Mouse (Mus musculus): ENCODE results near the gene Gls2.
"Not testable (repeated sequence)": the region's sequence is repeated elsewhere in the genome, so short reads cannot be mapped to it uniquely, and the experiment has no call there.

The Gls2 gene

DNA sequence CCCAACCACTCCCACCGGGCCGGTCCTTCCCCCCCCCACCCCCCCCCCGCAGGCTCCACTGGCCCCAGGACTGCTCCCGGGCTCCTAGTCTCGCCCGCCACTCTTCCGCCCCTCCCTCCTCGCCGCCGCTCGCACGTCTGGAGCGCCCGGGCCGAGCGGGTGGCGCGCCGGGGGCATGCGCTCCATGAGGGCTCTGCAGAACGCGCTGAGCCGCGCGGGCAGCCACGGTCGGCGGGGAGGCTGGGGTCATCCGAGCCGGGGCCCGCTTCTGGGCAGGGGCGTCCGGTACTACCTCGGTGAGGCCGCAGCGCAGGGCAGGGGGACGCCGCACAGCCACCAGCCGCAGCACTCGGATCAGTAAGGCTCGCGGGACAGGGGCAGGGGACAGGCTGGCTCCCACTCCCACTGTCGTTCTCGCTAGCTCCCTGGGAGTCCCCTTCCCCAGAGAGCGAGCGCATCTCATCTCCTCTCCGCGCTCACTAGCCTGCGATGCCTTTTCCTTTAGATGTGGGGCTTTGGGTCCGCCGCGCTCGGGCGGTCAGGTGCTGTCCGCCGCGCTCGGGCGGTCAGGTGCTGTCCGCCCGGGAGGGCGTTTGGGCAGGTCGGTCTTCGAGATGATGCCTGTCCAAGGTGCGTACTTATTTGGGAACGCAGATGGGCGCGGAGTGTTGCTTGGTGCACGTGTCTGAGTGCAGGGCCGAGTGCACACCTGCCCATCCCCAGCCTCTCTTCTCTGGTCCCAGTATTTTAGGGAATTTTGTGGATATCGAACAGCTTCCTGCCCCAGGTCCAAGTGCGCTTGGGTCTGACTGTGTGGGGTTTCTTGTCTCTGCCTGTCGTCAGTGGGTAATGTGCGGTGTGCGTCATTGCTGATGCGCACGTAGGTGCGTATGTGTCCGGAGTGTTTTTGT lies 549 bp downstream of the Gls2 start:
- peak in 1 of 2 experiments; percentile 17 for DNase-seq

DNA sequence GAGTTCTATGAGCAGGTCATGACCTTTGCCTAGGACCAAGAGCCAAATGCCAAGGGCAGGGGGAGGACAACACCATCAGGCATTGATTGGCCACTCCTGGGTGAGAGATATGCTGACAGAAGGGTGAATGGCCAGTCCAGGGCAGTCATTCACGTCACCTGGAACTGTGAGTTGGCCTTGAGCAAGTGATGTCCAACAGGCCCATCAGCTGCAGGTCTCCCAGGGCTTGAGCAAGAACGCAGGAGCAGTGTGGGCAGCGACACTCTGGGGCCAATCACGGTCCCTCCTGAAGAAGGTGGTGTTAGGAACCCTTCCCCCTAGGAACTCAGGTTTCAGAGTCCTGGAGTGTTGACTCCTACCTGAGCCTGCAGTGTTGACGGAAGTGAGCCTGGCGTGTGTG lies 7.6 kb downstream of the Gls2 start:
- DNase-seq = no peak

DNA sequence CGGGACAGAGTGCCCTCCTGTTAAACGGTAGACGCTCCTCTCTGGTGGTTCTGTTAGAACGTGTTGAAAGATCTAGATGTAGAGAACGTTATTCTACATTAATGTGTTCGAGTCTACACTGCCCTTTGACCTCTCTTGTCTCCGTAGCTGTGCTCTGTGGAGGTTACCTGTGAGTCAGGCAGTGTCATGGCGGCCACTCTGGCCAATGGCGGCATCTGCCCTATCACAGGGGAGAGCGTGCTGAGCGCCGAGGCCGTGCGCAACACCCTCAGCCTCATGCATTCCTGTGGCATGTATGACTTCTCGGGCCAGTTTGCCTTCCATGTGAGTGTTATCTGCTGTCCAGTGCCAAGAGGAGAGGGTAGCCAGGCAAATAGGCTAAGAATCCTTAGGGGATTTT lies 10.7 kb downstream of the Gls2 start:
- DNase-seq = no peak

- no peak for DNase-seq
Measured at GRCm38 (mm10) chr10:128208326-128208725, 14.1 kb downstream of the Gls2 start.

DNA sequence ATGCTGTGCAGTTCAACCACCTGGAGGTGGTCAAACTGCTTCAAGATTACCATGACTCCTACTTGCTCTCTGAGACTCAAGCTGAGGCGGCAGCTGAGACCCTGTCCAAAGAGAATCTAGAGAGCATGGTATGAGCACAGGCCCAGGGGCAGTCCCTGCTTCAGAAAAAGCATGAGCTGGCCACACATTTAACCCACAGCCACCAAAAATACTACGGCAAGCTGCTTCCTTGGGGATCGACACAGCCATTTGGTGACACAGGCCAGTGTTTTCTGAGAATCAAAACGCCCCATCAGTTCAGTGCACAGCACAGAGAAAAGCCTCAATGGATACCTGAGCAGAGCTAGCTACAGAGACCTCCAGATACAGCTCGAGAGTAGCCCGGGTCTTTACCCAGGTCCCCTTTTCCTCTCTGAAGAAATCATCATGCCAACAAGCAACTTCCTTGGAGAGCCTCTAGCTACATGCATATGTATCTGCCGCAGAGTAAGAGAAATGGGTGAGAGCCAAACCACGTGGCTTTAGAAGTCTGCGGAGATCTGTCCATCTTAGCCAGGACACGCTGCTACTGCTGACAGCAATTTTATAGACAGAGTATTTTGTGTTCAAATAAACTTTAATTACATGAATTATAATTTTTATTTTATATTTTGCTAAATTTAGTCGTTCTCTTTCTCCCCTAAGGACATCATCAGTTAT lies 15.2 kb downstream of the Gls2 start:
- no peak for DNase-seq

DNA sequence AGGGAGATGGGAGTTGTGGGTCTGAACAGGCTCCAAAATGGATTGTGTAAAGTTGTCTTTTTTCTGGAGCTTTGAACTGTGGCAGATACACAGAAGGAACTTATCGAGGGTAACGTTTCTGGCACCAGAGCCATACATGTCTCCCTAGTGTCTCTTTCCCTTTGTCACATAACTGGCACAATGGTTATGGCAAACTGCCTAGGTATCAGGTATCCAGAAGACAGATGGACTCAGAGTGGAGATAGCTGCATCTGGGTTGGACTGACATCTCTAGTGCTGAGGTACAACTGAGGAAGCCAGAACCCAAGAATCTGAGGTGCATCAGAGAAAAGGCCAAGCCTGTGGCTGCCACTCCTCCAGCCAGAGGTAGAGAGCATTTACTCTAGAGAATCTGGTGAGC lies 15.9 kb downstream of the Gls2 start:
- DNase-seq = no peak

- peak; percentile 19 to 33 for DNase-seq
Measured at GRCm38 (mm10) chr10:128210954-128211353, 16.7 kb downstream of the Gls2 start.

- DNase-seq = peak; percentile 94 to 96
Measured at GRCm38 (mm10) chr10:128211390-128212108, 17.3 kb downstream of the Gls2 start, which contains the start of gene Spryd4. Gene Spryd4, minus strand, starts transcription at chr10:128211807.

DNA sequence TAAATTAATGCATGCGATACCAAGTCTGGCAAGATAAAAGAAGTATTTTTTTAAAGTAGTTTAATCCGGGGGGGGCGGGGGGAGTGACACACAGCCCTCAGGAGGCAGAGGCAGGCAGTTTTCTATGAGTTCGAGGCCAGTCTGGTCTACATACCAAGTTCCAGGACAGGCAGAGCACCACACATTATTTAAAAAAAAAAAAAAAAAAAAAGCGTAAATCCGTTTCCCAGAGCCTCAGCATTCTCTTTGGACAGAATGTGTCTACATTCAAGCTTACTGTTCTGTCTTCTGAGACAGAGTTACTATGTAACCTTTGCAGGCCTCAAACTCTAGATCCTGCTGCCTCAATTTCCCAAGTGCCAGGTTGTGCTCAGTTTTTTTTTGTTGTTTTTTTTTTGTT lies 17.9 kb downstream of the Gls2 start:
- DNase-seq = no peak

GRCm38 (mm10) chr10:128212871-128213323 lies 18.6 kb downstream of the Gls2 start:
- DNase-seq = peak; percentile 78 to 85

- DNase-seq = not testable (repeated sequence)
Measured at GRCm38 (mm10) chr10:128214112-128214511, 19.9 kb downstream of the Gls2 start.

GRCm38 (mm10) chr10:128214981-128215380 lies 20.7 kb downstream of the Gls2 start:
- no peak for DNase-seq

DNA sequence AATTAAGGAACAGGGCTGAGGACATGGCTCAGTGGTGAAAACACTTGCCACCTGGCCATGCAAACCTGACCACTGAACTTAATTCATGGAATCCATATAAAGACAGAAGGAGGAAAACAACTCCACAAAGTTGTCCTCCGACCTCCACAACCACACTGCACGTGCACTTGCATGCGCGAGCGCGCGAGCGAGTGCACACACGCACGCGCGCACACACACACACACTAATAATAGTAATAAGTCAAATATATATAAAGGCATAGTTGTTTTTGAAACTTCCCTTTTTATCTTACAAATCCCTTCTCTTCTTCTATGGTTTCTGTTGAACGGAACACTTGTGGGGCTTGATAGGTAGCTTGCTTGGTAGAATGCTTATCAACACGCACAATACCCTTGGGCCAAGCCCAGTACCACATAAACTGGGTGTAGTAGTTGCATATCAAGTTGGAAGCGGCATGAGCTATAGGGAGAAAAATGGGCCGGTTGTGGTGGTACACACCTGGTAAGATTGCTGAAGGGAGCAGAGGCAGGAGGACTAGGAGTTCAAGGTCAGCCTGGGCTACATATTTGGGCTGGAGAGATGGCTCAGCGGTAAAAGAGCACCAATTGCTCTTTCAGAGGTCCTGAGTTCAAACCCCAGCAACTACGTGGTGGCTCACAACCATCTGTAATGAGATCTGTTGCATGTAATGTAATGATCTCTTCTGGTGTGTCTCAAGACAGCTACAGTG lies 24.3 kb downstream of the Gls2 start:
- DNase-seq = no peak

- no peak for DNase-seq
Measured at GRCm38 (mm10) chr10:128221533-128222286, 27.5 kb downstream of the Gls2 start.

DNA sequence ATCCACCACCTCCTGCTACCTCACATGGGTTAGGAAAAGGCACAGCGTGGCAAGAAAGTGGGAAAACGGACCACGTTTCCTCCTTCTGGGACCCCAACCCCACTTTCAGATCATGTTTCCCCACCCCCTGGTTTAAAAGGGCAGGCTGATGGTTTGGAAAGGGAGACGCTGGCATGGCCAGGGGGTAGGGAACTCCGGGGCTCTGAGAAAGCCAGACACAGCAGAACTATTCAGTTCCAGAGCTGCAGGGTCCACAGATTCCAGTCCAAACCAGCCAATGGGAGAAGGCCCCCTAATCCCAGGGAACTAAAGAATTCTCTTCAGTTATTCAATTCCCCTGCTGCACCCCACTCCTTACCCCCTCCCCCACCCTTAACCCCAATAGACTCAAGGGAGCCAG lies 30.8 kb downstream of the Gls2 start:
- no peak for DNase-seq

GRCm38 (mm10) chr10:128225538-128225937 lies 31.3 kb downstream of the Gls2 start, which contains the start of gene Mip:
Gene Mip, plus strand, starts transcription at chr10:128225838.
- no peak for DNase-seq

- no peak for DNase-seq
Measured at GRCm38 (mm10) chr10:128227592-128227991, 33.3 kb downstream of the Gls2 start.

DNA sequence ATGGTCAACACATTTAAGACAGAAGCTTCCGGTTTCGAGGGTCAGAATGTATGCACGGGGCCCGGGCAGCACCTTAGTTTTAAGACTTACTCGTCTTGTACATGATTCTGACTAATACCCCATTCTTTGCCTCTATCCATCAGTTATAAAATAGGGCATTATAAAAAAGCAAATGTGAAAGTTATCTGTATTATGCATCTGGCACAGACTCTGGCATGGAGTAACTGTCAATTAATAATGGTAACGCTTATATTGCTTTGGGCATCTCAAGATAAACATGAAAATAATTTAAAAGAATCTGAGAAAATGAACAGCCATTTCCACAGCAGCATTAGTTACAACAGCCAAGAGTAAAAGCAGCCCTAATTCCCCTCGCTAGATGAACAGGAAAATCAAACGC lies 33.8 kb downstream of the Gls2 start:
- no peak for DNase-seq

DNA sequence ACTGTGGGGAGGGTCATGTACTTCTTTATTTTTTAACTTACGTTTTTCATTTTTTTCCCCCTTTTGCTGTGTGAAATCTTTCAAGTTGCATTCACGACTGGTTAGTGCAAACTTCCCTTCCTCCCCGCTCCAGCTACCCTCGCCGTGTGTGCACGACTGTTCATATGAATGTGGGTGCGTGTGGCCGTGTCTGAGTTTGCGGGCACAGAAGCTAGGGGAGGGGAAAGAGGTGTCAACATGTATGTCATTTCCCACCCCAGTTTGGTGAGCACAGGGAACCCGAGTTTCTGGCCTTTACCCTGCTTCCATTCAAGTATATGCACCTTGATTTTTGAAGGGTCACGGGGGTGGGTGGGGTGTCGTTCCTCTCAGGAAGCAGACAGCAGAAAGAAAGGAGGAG lies 36.3 kb downstream of the Gls2 start:
- DNase-seq = no peak

DNA sequence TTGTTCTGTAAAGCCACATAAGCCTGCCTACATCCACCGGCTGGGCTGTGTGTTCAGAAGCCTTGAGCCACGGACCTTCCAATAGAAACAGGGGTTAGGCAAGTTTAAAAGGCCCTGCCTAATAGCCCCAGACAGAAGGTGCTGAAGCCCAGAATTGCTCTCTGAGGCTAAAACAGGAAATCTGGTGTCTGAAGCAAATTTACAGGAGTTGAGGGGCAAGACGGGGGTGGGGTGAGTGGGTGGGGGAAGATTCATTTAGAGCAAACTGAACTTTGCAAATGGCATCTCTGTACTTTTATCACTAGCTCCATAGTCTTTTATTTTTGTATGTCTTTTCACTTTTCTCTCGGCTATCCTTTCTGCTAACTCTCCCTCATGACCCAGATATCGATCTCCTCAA lies 36.9 kb downstream of the Gls2 start:
- DNase-seq = no peak

DNA sequence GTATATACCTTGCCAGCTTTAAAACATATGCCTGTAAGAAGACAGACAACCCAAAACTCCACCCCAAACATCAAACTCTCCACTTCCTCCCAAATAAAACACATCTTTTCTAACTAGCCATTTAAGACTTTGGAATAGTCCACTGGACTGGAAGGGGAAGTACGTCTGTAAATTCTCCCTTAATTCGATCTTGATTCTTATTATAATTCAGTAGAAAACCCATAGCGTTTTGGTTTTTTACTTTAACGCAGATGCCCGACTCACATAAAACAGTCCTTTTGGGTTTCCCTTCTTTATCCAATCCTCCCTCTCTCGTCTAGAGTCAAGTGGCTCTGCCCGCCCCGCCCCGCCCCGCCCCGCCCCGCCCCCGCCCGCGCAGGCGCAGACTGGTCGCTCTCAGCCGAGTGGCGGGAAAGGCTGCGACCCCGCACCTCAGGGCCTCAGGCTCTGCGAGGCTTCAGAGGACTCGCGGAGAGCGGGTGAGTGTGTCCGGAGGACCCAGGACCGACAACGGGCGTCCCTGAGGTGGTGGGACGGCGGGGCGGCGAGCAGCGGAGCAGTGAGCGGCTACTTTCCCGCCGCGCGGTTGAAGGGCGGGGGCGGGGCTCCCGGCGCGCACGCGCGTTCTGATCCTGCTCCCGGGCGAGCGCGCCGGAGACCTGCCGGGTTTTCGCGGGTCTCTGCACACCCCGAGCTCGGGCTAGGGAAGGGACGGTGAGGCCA lies 37.6 kb downstream of the Gls2 start, which contains the start of gene Timeless:
Gene Timeless (plus strand): TSS at position 369 of the 723 bp plus-strand sequence.
- peak; percentile 90 to 93 for DNase-seq

Measured in kidney, postnatal 4 days (tissue).